Mouse (Mus musculus) cerebellum, postnatal 10 days (tissue): Measurements from ENCODE around the gene Rasgef1b.
A peak's percentile ranks its signal among the peaks of the same experiment; 100 is the strongest.

Source experiments
- DNase-seq, 2 experiments: peaks; one replicate each; pipeline ENCODE4 v3.0.0; 2021; ENCODE audit warnings: mixed read lengths in 2 of 2

Gene Rasgef1b

GRCm38 (mm10) chr5:99283636-99284035 lies 445.2 kb downstream of the Rasgef1b start:
- no peak for DNase-seq

GRCm38 (mm10) chr5:99280536-99280935 lies 448.3 kb downstream of the Rasgef1b start:
- no peak for DNase-seq

DNA sequence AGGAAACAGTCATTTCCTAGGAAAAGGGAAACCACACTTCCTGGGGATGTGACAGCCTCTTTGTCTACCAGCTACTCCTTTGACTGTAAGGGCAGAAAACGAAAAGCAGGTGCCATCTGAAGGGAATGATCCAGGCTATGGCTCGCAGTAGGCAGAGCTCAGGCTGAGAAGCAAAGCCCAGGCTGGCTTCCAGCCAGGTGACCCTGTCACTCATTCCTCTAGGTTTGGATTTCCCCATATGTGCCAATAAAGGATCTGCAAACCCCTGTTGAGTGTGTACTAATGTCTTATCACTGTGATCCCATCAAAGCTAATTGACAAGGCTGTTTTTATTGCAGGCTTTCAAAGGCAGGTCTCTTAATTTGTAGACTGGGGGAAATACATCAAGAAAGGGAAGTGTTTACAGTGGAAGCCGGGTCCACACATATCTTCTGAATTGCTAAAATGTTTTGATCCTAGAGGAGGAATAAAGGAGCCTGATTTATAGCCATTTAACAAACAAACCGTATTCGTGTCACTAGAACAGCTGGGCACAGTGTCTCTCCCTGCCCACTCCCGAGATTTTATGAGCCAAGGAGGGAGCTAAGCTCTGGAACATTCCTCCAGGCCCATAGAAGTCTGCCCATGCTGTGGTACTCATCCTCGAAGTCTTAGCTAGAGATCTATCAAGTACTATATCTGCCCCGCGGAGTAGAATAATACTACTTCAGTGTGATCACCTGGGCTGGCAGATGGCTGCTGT lies 449.7 kb downstream of the Rasgef1b start:
- peak; percentile 73 to 77 for DNase-seq

DNA sequence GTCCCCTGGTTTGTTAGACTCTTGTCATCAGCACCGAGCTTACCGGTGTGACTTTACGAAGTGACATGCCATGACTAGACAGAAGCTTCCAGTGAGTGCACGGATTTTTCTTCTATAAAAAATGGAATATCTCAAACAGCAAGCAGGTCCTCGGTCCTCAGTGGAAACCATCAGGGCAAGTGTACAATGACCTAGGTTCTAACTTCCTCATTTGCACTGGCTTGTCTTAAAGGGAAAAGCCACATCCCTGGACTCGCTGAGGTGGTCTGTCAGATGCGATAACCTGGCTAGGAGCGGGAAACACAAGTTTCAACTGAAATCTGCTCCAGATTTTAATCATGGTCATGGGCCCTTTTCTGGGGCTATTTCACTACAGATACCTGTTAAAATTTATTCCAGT lies 450.5 kb downstream of the Rasgef1b start:
- no peak for DNase-seq

GRCm38 (mm10) chr5:99277536-99277935 lies 451.3 kb downstream of the Rasgef1b start:
- peak; percentile 35 to 60 for DNase-seq

GRCm38 (mm10) chr5:99274119-99274563 lies 454.7 kb downstream of the Rasgef1b start:
- DNase-seq: peak; percentile 95 to 96

DNA sequence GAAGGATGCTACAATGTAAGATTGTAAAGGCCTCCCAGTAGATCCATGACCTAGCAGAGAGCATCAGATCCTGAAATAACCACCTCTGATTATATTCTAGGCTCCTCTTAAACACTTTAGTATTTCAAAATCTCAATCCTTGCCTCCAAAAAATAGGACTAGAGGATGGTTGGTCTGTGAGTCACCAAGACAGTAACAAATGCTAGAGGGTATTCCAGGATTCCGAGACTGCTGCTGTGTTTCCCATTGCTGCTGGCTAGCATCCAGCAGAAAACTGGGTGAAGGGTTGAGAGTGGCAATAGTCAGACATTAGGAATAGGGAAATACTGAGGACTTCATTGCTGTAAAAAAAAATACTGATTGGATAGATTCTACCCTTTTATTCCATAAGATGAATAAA lies 457.3 kb downstream of the Rasgef1b start:
- no peak for DNase-seq

DNA sequence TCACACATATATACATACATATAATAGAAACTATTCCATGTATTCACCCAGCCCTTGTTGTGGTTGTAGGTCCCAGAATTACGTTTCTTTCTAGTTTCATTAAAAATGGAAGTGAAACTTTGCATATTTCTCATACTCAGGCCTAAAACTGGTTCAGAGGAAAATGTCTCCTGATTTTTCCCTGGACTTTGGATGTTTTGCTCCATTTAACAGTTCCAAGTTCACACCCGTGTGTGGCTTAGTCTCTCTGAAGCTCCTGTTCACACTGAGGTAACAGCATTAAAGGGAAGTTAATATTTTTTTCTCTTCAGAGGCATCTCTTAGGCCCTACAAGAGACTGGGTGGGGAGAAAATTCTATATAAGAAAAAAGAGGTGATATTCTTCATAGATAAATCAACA lies 459.7 kb downstream of the Rasgef1b start:
- no peak for DNase-seq

- no peak for DNase-seq
These were observed 461.5 kb downstream of the Rasgef1b start for GRCm38 (mm10) chr5:99267338-99267737.

GRCm38 (mm10) chr5:99266301-99266700 lies 462.6 kb downstream of the Rasgef1b start:
- no peak for DNase-seq

DNA sequence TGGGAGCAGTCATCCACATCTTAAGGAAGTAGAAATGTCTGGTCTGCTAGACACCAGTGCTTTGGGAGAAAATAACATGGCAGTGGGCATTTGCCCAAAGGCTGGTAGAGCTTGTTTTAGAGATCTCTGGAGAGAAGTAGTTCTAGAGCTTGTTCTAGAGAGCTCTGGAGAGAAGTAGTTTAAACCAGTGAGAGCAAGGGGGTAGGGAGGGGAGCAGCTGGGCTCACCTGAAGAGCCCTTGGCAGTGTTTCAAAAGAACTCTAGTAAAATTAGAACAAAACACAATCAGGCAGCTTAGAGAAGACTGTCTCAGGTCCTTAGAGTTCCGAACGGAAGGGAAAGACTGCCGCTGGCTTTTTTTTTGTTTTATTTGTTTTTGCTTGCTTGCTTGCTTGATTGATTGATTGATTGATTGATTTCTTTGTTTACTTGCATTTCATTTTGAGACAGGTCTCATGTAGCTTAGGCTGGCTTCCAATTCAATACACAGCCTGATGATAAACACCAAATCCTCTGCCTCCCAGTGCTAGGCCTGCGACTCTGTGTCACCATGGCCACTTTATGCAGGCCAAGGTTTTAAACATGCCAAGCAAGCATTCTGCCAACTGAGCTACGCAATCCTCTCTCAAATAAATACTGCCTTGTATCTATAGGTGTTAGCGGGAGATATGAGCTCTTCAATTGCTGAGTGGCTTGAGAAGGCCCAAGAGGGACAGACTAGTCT lies 466.5 kb downstream of the Rasgef1b start:
- no peak for DNase-seq

GRCm38 (mm10) chr5:99261121-99261724 lies 467.6 kb downstream of the Rasgef1b start:
- DNase-seq: no peak

- DNase-seq: no peak
These were observed 470.8 kb downstream of the Rasgef1b start for GRCm38 (mm10) chr5:99258003-99258500.

GRCm38 (mm10) chr5:99252203-99253135 lies 476.4 kb downstream of the Rasgef1b start:
- peak; percentile 92 to 95 for DNase-seq

GRCm38 (mm10) chr5:99251379-99252202 lies 477.3 kb downstream of the Rasgef1b start:
- DNase-seq: peak; percentile 14 to 25

DNA sequence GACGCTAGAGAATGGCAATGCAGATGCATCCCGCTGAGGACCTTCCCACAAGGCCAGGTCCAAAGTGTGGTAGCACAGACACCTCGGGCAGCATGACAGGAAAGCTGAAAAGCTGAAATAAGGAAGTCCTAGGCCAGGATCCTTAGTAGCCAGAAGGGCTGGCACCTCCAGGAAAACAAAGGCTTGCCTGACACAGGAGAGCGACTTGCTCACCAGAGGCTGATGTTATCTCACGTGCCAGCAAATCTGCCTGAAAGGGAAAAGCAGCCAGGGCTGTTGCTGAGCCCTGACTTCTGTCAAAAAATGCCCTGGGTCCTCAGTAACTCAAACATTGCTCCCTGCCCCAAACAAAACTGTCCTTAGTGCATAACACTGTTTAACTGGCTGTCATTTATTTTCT lies 478.0 kb downstream of the Rasgef1b start:
- DNase-seq: peak; percentile 14 to 30

DNA sequence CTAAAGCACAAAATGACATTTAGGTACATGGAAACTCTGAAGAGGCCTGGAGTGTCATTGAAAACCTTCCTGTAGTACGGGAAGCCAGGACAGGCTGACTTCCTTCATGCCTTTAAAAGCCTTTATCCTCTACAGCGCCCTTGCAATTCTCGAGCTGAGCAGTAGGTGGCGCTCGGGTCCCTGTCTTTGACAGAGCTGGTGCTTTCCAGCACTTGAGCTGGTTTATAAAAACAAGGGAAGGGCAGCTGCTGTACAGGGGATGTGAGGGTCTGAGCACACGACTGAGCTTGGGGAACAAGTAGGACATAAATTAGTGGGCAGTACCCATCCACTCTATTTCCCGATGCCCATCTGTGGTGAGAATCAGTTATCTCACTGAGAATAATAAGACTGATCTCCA lies 480.4 kb downstream of the Rasgef1b start:
- DNase-seq: peak; percentile 99 to 100

DNA sequence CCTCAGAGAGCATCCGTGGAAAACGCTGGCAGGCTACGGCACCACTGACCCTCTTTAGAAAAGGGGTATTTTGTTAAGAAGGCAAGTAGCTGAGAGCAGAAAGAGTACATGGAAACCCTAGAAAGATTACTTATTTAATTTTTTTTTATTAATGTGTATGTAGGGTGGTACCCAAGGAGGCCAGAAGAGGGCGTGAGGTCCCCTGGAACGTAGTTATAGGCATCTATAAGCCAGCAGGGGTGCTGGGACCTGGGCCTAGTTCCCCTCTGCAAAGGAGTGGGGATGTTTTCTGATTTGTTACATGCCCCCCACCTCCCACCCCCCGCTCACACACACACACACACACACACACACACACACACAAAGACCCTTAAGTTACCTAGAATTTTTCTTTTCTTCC lies 480.9 kb downstream of the Rasgef1b start:
- DNase-seq: peak; percentile 33 to 43

DNA sequence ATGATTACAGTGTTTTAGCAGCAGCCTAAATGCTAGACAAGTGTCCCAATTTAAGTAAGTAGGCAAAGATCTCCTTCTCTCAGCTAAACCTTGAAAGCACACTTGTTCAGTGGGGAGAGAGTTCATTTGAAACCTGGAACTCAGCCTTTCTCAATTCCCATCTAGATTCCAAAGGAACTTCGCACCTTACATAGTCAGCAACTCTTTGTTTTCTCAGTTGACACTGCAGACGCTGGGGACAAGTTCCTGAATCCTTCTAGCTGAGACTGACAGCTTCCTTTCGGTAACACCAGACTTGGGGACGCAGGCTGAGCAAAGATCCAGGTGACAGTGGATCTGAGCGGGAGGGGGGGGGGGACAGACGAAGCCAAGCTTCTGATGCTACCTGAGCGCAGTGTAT lies 481.4 kb downstream of the Rasgef1b start:
- no peak for DNase-seq

DNA sequence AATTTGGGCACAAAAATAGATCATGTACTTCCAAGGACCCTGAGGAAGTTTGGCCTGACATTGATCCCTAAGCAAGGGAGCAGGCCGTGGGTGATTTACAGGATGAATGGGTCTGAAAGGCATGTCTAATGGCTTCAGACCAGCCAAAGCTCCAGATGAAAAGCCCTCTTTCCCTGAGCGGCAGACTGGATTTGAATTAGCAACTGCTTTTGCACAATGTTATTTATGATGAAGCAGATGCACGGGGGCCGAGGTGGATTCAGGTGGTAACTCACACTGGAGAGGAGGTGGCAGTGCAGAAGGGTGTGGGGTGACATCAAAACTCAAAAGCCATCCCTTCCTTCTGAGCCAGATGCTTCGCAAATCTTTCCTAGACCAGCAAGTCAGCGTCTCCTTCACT lies 481.9 kb downstream of the Rasgef1b start:
- DNase-seq: no peak

GRCm38 (mm10) chr5:99241988-99242740 lies 486.7 kb downstream of the Rasgef1b start:
- DNase-seq: no peak
